Mouse (Mus musculus): ENCODE data around the gene Zdhhc23.

Gene Zdhhc23

DNA sequence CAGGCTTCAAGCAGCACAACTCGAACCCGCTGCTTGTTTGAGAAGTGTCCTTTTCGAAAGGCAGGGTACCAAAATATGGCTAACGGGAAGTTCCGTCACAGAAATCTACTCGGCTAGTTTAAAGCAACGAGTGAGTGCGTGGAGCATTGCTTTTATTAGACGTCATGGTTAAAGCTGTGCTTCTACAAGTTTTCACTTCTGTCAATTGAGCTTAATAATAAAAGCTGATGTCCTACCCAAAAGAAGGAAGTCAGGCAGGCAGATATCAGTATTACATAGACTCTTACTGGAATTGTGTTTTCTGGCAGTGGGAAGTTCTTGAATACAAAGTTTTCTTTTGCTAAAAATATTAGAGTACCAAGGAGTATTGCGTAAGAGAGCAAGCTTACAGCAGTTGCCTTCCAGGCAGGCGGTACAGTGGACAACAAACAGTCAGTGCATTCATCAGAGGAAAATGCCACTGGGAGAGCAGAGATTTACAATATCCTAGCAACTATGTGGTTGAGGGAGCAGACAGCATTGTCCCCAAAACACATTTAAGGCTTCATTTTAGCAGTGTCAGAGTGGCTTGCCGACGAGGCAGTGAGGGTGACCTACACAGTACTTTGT lies 13.7 kb downstream of the Zdhhc23 start:
- DNase-seq: no peak

DNA sequence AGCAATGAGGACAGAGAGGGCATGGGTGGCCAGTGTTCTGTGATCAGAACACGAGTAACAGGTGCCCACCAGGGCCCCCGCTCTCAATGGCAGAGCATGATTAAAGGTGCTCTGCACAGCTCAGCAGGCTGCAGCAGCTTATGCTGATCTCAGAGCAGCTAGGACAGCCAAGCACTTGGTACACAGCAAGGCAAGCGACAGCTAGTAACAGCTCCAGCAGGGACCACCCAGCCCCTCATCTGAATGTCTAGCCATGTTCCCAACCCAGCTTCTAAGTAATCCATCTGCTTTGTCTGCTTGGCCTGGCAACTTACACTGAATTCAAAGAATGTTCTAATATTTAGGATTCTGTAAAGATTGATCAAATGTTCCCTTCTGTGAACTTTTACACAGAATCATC lies 15.8 kb downstream of the Zdhhc23 start:
- no peak for DNase-seq

DNA sequence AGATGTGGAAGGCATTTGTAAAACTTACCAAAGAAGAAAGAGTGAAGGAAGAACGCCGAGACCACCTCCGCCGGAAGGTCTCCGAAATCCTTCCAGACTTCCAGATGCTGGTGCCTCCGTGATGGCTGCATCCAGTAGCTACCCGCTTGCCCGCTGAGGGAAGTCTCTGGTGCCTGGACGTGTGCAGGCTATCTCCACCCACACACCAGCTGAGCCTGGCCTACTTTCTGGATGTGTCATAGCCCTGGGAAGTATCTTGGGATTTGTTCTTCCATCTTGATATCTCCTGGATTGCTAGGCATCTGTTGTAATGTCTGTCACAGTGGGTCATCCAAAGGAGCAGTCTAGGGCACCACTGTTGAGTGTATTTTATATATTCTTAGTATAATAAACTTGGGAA lies 16.3 kb downstream of the Zdhhc23 start:
- DNase-seq: no peak

DNA sequence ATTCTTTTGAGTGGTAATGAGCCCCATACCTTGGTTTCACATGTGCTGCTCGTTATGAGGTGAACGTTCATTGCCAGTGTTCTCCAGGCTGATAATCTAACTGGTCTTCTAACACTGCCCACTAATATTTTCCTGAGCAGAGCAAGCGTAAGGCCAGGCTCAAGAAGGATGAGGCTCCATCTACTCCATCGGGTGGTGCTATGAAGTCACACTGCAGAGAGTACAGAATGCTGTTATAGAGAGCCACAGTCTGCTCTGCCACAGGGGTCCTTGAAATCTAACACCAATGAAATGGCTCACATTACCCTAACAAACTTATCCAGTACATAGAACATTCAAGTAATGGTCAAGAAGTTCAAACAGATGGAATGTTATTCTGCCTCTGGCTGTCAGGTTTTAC lies 21.6 kb downstream of the Zdhhc23 start:
- no peak for DNase-seq

DNA sequence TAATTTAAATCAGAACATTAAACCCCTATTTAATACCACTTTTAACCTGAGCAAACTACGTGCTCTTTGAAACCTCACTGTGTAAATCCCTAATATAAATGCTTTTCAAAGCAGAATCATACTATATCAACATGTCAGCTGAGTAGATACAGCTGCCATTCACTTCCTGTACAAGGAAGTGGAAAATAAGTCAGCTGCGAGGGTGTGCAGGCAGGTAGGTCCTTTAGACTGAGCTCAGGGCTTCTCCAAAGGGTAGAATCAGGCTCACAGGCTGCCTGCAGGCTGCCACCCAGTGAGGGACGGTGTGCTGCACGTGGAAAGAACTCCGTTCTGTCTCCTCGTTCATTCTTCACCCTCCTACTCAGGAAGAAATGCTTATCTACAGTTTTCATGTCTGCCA lies 24.7 kb downstream of the Zdhhc23 start:
- DNase-seq: no peak

DNA sequence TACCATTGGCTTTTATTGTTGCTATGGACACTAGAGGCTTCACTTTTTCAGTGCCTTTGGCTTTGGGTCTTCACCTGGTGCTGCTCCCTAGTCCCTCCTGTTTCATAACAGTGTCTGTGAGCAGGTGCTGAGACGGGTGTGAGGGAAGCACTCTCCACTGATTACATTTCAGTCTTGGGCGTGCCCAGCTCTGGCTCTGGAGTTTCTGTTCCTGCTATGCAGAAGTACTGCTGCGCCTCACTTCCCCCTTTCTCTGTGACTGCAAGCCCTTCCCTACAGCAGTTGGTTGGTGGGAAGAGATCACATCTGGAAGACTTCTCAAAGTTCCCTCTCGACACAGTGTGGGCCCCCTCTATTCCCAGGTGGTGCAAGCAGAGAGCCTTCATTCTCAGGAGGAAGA lies 28.0 kb downstream of the Zdhhc23 start:
- no peak for DNase-seq

DNA sequence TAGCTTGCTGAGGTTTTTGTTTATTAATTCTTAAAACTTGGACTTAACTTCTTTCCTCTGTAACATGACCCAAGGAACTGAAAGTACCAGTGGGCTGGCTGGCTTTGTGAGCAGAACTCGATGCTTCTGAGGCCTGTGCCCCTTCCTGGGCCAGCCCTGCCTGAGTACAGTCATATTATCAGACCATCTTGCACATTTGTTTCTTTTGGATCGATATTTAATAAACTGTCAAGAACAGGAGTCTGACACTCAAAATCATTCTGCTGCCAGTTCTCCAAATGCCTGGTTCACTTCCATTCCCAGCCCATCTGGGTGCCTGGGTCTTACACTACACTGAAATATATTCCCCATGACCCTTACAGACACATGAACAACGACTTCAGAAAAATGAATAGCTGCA lies 33.7 kb downstream of the Zdhhc23 start:
- DNase-seq: no peak

DNA sequence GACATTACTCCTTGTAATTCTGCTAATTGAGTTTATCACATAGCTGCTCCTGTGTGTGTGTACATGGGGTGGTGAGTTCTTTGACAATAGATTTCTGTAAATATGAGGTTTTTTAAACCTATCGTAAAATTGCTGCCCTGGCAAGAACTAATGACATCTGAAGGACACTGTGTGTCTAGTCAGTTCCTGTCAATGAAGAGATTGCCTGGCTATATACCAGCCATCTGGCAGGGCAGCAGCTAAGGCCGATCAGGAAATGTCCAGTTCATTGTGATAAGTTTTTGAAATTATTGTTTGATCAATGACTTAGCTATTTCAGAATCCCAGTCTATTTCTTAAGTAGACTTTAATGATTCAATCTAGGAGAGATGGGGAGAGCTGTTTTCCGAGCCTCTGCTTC lies 34.2 kb downstream of the Zdhhc23 start:
- DNase-seq: no peak

DNA sequence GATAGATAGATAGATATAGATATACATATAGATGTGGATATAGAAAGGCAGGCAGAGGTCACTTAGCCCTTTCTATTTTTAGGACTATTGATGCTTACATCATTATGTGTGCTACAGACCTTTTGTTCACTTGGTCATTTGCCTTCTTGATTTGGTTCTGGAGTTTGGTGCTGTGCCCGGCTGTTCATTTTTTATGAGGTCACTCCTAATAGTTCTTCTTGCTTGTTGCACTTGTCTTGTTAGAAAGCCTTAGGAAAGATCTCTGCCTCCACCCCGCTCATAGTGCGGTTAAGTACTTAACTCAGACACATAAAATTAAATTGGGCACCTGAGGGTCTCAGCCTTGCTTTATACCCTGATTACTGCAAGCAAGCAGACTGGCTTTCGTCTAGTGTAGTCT lies 38.7 kb downstream of the Zdhhc23 start:
- no peak for DNase-seq

DNA sequence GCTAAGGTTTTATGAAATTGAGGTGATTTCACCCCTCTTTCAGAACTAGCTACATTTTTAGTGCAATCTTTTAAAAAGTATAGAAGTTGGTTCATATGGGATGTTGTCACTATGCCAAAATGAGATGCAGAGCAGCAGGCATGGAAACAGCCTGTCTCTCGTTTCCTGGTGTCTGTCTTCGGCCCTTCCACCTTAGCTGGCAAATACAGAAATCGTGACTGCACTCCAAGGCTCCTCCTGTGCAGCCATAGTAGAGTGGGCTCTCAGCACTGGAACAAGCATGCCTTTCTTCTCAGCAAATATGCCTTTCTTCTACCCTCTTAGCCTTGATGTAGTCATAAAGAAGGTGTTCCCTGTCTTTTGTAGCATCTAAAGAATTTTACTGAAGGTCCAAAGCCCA lies 43.7 kb downstream of the Zdhhc23 start:
- no peak for DNase-seq

DNA sequence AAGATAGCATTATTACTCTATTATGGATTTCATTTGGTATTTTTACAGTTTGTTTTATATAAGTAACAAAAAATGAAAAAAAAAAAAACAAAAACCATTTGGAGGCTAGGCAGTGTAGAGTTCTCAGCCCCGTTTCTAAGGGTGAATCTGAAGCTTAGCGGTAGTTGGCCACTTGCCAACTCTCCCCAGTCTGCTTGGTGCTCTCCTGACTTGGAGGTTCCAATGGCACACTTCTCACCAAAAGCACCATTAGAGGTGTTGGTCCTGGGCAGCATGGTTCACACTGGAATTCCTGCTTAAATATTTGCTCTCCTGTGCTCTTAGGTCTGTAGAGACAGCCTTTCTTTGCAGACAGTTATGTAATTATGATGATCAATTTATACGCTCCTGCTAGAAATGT lies 44.2 kb downstream of the Zdhhc23 start:
- DNase-seq: peak; percentile 32

DNA sequence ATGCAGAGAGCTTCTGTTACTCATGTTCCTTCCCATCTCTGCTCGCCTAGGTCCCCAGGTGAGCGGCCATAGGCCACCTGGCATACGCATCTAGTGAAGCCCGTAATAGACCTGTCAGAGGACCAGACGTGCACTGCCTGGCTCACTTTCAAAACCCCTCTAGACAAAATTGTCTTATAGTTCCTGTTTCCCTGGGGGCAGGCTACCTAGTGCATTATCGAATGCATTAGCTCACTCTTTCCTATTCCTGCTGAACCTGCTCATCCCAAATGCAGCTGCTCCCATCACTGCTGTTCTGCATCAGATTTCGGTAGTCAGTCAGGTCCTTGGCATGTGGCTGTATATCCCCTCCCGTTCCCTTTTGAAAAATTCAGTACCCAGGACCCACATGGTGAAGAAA lies 44.7 kb downstream of the Zdhhc23 start:
- no peak for DNase-seq

DNA sequence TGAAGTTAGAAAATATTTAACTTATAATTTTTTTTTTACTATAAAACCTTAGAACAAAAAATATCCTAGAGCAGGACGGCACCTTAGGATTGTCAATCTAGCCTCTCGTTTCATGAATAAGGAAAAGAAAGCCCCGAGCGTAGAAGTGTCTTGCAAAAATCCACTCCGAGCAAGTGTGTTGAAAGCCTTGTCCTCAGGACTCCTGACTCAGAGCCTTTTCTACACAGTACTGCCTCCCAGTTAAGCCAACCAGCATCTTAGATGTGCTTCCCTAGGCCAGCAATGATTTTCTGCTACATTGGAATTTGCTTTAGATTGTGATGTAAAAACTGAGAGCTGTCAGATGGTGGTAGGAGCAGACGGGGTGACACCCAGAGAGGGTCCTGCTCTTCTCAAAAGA lies 46.5 kb downstream of the Zdhhc23 start:
- no peak for DNase-seq

DNA sequence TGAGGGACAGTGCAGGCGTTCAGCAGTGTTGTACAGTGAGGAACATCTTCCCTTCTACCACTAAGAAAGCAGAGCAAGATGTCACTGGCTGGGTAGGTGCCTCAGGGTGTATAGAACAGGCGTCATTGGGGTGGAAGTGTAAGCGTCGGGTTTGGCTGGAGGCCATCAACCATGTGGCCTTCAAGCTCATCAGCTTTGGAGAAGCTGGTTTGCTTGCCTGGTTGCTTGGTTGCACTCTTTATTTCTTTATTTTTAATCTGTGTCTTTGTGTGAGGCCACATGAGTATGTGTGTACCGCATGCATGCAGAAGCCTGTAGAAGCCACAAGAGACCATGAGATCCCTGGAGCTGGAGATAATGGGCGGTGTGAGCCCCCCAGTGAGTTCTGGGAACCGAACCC lies 47.3 kb downstream of the Zdhhc23 start:
- DNase-seq: peak; percentile 19

DNA sequence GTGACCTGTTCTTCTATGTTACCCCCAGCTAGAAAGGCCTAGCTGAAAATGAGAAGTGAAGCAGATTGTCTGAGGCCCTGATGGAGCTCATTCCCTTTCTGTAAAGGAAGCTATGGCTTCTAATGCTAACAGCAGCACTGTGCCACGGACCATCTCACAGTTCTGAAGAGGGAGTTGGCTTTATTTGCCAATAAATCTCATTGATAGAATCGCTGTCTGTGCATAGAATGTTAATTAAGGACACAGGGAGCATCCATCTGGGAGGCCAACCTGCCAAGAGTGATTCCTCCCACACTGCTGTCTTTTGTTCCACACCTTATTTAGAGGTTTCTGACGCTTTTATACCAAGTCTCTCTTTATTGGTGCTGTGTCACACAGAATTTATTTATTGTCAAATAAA lies 48.1 kb downstream of the Zdhhc23 start:
- DNase-seq: no peak

DNA sequence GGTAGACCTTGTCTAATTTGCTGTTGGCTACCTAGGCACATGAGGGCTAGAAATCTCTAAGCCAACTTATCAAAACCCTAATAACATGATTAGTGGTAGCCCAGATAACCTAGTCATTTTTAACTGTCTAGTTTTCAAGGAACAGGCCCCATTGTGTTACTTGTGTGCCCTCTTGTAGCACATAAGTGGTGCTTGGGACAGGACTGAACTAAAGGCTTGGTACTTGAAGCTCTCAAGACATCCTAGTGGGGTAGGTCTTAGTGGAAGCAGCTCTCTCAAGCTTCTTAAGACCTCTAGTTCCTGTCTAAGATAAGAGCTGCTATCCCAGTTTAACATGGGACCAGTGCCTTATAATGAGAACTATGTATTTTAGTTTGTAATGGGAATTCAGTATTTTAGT lies 49.0 kb downstream of the Zdhhc23 start:
- no peak for DNase-seq

DNA sequence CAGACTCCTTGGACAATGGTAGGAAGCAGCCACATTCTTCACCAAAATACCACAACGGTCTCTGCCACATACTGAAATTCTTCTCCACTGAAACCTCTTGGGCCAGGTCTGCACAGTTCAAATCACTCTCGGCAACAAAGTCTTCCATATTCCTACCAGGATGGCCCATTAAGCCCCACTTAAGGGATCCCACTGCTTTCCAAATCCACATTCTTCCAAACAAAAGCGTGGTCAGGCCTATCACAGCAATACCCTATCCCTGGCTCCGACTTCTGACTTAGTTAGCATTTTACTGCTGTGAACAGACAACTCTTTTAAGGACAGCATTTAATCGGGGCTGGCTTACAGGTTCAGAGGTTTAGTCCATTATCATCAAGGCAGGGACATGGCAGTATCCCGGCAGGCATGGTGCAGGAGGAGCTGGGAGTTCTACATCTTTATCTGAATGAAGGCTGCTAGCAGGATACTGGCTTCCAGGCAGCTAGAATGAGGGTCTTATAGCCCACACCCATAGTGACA lies 53.2 kb downstream of the Zdhhc23 start, which contains the start of gene Qtrt2:
Qtrt2 (minus strand) TSS at position 469 of the 519 bp plus-strand sequence.
- DNase-seq: no peak

DNA sequence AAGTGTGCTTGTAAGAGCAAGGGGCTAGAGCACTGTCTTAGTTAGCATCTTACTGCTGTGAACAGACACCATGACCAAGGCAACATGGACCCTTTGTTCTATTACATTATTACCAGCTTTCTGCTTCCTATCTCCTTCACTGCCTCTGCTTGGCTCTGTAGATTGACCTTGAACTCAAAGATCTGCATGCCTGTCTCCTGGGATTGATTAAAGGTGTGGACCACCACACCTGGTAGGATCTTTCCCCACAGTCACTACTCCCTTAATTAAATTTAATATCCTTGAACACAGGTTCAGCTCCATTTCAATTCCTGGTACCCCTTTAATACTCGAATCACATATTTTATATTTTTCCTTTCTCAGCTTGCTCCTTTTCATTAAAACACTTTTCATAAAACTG lies 53.7 kb downstream of the Zdhhc23 start:
- no peak for DNase-seq

DNA sequence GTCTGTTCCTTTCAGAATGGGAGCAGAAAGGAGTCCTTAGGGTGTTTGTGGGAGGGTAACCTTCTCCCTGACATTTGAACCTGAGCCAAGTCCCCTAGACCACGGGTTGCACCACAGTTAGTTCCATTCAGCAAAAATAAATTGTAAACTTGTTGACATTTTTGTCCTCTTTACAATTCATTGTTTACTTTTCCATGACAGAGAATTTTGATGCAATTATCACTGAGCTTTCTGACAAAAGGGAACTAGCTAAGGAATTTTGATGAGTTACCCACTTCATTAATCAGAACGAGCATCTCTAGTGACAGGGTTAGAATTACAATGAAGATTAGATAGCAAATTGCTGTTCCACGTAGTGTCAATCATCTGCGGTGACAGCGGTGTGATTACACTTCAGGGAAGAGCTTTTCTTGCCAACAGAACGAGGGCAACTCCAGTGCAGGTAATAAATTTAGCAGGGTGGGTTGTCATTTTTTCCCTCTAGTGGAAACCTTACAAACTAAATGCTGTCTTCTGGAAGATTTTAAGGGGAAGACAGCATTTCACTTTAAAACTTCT lies 54.5 kb downstream of the Zdhhc23 start:
- no peak for DNase-seq

DNA sequence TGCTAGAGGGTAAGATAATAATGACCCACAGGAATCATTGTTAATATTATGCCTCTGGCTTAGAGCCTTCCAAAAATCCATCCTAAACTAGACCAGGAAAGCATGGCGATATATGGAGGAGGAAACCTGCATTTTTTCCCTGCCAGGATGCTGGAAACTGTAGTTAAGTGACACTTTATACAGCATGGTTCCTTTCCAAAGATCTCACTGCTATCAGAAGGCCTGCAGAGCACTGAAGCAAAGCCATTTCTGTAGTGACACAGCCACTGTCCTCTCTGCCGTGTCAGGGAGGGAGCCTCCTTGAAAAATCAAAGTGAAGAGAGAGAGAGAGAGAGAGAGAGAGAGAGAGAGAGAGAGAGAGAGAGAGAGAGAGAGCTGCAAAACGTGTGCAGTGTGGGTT lies 57.0 kb downstream of the Zdhhc23 start:
- no peak for DNase-seq

DNA sequence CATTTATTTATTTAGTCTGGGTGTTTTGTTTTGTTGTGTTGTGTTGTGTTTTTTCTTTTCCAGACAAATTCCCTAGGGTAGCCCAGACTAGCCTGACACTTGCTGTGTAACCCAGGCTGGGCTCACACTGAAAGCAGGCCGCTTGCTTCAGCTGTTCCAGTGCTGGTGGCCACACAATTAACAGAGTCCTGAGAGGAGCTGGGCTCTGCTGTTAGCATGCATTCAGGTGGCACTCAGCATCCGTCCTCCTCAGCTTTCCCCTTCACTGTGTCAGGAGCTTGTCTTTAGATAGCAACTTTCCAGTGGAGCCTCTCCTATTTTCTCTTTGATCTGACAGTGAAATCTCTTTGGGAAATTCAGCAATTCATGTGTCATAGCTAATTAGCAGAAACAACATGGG lies 57.6 kb downstream of the Zdhhc23 start:
- DNase-seq: no peak

DNA sequence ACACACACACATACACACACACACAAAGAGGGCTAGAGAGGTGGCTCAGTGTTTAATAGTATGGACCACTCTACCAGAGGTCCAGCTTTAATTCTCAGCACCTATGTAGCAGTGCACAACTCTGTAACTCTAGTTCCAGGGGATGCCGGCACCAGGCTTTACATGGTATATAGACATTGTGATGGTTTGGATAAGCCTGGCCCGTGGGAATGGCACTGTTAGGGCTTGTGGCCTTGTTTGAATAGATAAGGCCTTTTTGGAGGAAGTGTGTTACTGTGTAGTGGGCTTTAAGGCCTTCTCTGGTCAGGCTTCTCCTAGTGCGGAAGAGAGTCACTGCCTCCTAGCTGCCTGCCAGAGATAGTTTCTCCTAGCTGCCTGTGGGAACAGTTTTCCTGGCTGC lies 60.7 kb downstream of the Zdhhc23 start:
- no peak for DNase-seq
